Mouse (Mus musculus) ovary, adult 18-20 months (tissue): ENCODE data around the gene S100a6.

ENCODE experiments used
- DNase-seq: peaks from one replicate; pipeline ENCODE4 v3.0.0; 2022; ENCODE audit warnings: low spot score, mixed read lengths

S100a6 gene

DNA sequence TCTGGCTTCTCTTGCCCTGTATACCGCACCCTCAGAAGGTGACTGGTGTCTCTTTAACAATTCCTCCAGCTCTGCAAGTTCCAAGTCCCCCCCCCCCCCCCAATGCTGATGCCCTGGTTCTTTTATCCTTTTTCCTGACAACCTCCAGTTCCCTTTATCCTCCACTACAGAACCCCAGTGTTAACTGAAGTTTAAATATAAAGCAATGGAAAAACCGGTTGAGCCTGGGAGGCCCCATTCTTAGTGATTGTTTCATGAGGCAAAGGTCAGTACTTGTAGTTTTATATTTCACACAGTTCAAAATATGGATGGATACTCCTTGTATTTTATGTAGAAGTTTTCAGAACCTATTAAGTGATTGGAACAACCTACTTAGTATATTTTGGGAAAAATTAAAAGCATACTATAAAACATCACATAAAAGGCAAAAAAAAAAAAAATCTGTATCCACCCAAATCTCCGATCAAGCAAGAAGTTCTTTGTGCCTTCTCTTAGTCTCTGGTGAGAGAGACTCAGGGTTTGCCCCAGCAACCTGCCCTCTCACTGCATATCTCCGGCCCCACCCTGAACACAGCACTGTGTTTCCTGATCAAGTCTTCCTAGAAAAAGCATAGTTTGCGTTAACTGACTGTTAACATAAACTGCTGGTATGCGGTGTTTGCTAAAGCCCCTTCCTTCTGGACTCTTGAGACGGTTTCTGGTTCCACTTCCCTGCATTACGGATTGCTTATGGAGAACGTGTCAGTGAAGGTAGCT, 13.8 kb downstream of the S100a6 start:
- DNase-seq, result no peak

- no peak for DNase-seq
Observed at GRCm38 (mm10) chr3:90627366-90627765, 14.7 kb downstream of the S100a6 start.

- no peak for DNase-seq
Observed at GRCm38 (mm10) chr3:90627807-90628206, 15.1 kb downstream of the S100a6 start.

GRCm38 (mm10) chr3:90629298-90629697, 16.6 kb downstream of the S100a6 start:
- DNase-seq, result no peak

DNA sequence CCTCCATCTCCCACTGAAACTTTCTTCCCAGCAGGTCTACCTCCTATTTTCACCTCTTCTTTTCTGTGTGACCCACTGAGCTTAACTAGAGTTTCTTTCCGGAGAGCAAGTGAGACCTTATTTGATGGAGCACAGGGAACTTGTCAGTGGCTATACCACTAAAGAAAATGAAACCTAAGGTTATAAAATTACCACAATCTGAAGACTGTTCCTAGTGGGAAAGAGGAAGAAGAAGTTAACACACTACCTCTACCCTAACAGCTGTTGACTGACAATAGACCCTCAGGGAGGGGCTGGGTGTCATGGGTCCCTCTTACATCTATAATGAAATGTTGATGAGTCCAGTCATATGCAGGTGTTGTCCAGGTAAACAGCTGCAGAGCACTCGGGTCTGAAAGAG, 19.3 kb downstream of the S100a6 start:
- DNase-seq, result no peak

DNA sequence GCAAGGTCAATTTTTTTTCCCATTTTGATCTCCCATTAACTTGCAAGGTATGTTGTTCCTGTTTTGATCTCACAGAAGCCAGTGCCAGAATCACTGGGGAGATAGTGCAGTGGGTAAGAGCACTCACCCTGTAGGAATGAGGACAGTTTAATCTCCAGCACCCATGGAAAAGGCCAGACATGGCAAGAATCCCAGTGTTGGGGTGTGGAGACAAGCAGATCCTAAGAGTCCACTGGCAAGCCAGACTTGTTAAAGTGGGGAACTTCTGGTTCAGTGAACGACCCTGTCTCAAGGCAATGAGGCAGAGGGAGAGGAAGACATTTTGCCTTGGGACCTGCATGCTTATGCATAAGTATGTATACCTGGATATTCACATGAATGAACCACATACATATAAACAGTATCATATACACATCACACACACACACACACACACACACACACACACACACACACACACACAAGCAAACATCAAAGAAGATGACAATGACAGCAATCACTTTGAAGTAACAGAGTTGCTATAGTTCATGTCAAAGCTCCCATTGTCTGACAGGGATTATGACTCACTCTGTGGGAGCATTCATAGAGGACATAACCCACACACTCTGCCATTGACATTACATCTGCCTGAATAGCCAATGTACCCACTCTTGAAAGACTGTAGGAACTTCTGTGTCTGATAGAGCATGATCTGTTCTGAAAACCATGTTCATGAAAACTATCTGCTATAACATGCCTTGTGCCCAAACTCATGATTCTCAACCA, 26.0 kb downstream of the S100a6 start:
- DNase-seq, result no peak

- DNase-seq, result no peak
Observed at GRCm38 (mm10) chr3:90639511-90640154, 27.0 kb downstream of the S100a6 start.

DNA sequence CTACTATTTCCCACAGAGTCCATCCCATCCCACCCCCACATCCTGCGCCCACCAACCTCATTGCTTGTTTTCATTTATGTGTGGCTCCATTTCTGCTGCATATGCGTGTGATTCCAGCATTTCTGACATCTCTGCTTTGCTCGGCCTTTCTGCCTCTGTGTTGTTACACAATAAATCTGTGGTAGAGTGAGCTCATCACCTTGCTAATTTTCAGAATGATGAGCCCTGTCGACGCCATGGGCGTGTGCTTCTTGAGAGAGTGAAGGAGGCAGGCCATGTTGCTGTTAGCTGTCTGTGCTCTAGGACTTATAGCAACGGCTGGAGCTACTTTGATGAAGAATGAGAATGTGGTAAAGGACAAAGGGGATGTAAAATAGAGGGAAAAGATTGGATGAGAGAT, 28.3 kb downstream of the S100a6 start:
- DNase-seq, result no peak

DNA sequence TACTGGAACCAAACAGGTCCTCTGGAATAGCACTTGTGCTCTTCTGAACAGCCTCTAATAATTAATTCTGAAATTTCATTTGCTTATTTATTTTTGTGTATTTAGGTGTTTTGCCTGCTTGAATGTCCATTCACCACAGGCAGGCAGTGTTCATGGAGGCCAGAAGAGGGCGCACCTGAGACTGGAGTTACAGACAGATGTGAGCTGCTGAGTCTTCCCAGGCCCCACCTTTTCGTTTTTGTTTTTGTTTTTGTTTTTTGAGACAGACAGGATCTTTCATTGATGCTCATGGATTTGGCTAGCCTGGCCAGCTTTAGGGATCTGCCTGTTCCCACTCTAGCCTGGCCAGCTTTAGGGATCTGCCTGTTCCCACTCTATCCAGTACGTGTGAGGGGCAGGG, 31.5 kb downstream of the S100a6 start:
- no peak for DNase-seq

GRCm38 (mm10) chr3:90647291-90647690, 34.6 kb downstream of the S100a6 start:
- no peak for DNase-seq

DNA sequence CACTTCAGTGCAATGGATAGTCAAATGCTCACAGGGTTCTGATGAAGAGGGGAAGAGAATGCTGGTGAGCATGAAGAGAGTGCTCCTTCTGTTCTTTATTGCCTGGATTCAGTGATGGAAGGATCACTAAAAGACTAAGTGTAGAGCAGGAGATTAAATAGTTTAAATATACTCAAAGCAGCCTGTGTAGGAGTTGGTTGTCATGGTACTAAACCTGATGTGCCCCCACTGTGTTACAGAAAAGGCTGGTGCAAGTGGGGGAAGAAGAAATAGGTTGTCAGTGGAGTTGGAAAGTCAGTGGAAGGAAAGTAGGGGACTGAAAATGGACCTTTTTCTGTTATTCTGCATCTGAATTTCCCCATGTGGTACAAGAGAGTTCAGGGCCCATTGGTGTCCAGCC, 36.3 kb downstream of the S100a6 start:
- no peak for DNase-seq

GRCm38 (mm10) chr3:90649832-90650231, 37.1 kb downstream of the S100a6 start:
- DNase-seq, result no peak

DNA sequence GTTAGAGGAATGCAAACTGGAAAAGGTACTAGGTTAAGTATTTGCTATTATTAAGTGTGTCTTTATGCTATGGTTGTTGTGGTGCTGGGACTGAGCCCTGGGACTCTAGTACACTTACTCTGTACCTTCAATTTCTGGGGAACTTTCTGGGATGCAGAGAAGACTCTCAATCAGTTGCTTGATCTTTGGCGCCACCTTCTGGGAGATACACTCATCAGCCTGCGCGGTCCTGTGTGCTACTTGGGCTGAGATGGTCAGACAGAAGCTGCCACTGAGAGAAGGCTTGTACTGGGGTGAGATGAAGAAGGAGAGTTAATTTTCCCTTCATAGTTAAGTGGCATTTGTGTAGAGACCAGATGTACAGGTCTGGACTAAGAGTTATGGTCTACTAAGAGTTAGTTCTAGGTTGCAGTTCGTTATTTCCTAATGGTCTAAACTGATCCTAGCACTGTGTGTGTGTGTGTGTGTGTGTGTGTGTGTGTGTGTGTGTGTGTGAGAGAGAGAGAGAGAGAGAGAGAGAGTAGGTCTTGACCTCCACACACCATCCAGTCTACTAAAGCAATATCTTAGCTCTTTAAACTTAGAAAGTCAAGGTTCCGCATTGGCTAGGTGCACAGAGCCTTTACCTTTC, 40.3 kb downstream of the S100a6 start:
- DNase-seq, result peak; percentile 7

DNA sequence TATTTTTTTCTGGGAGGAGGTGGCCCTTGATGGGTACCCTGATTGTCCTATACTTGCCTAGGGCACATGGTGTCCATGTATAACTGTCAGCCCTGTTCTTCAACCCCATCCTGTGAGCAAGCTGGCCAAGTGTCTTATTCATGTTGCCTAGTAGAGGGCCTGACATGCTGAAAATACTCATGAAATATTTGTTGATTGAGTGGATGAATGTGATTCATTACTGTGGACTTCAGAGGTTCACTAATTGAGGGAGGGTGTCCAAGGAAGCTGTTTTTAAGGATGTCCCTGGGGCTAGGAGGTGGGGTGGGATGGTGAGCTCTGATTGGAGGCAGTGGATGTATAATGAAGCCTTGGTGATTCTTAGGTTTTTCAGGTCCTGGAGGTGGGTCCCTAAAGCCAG, 41.0 kb downstream of the S100a6 start, which contains the start of gene S100a7a:
Gene S100a7a, plus strand, starts transcription at position 301 of the 400 bp plus-strand sequence.
- no peak for DNase-seq

DNA sequence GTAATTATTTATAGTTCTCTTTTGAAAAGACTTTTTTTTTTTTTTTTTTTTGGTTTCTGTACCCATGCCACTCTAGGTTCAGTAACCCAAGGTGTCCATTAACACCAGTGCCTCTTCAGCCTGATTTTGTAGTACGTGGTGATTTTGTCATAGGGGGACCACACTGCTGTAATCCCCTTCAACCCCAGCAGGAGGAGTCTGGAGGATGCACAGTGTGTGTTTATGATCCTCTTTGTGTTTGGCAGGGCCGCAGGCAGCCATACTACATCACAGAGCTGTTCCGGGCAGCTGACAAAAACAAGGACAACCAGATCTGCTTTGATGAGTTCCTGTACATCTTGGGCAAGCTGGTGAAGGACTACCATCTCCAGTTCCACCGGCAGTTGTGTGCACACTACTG, 44.7 kb downstream of the S100a6 start:
- DNase-seq, result no peak

GRCm38 (mm10) chr3:90659364-90660044, 46.8 kb downstream of the S100a6 start:
- no peak for DNase-seq

DNA sequence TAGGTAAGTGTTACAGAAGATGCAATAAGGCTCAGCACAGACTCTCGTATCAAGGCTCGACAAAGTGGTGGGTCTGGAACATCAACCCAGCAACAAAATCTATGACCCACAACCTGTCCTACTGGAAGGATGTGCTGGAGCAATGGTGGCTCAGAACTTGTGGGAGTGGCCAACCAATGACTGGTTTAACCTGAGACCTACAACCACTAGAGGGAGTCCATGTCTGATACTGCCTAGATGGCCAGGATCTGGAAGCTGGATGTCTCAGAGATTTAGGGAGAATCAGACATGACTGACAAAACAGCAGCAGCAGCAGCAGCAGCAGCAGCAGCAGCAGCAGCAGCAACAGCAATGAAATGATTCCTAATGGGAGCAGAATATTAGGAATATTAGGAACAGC, 51.5 kb downstream of the S100a6 start:
- no peak for DNase-seq

DNA sequence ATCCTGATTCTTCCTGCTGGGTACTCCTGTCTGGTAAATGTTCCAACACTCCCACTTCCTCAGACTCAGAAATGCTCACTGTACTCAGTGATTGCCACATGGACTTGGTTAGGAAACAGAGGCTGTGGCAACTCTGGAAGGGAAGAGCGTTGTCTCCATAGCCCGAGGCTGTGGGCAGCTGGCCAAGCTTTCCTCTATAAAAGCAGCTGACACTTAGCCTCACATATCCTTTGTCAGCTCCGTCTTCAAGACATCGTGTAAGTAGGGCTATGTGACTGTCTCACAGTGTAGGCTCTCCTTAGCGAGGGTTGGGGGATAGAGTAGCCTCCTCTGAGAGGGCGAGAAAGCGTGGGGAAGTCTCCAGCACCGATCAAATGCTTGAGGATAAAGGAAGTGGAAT, 56.2 kb downstream of the S100a6 start, which contains the start of gene S100a8:
Gene S100a8, plus strand, starts transcription at position 133 of the 400 bp plus-strand sequence.
- DNase-seq, result no peak
